Mouse (Mus musculus) spleen, postnatal 4 days (tissue): ENCODE measurements at regions not wholly inside any gene's neighbourhood (a gene's known extent, or its start where the extent isn't known, plus 50 kb on each side); places are given as distances from the start of the nearest gene placed in this dataset.
A peak's percentile ranks its signal among the peaks of the same experiment; 100 is the strongest.
"Not testable (repeated sequence)": the region's sequence is repeated elsewhere in the genome, so short reads cannot be mapped to it uniquely, and the experiment has no call there.

Source experiments
- DNase-seq, 2 experiments: peaks; one replicate each; pipeline ENCODE4 v3.0.0; 2022; ENCODE audit warnings: low spot score in 2 of 2

DNA sequence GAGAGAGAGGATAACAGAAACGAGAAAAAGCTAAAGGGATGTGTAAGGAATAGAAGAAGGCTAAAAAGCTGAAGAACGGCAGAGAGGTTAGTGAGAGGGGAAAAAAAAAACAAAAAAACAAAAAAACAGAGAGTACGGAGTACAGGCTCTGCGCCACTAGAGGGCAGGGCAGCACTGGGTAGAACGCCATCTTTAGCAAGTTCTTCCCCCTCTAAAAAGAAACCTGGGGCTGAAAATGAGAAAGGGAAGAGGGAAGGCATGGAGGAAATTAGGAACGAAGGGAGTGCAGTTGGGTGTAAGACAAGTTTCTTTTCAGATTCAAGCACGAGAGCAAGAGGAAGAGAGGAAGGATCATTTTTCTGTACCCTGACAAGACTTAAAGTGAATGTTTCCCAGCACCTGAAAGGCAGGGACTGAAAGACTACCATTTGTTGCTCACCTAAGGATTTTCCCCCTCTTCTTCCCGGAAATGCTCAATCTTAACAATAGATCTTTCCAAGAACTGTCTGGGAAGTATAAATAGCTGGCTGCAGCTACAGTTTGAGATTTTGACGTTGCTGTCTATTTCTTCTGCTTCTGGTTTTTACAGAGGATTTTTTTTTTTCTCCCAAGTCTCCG, 195.6 kb downstream of the Fam198b start:
- peak; percentile 31 to 66 for DNase-seq

DNA sequence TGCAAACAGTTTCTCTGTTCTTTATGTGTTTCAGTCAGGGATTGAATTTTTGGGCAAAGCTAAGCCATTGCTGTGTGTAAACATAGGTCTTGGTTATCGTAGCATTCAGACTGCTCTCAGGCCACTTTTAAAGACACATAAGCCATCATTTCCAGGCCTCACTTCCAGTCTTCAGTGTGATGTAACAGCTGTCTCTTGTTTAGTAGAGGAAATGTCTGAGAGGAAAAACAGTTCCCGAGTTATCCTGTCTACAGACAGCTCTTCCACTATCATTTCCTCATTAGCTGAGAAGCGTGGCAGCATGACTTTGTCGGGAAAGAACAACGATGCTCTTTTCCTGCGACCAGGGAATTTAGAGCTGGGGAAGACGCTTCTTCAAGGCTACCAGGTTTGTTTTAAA, 196.9 kb downstream of the Fam198b start:
- DNase-seq, result no peak

DNA sequence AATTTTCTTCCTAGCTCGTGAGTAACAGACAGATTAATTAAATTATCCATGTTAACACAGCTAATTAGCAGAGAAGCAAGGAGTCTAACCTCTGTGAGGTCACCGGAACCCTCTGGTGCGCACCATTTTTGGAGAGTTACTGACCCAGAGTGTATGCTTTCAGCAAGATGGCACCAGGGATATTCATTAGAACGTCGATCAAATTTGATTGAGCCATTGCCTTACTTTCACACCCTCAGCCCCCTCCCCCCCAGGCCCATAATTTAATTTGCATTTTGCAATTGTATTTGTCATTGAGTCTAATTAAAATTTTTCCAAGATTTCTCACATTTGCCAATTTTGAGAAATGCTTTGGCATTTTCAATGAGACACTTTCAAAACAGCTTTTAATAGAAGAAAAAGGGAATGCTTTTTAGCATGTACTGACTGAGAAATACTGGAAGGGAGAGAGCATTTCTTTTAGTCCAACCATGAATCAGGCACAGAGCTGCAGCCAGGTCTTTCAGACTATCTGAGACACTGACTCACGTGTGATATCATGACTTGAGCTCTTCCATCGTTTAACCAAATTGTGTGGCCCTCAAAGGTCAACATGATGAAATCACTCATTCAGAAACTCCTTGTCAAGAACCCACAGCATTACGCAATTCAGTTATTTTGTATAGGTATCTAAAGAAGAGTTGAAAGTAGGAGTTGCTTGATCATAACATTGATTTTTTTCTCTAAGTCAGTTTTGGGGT, 198.6 kb downstream of the Fam198b start:
- no peak for DNase-seq

DNA sequence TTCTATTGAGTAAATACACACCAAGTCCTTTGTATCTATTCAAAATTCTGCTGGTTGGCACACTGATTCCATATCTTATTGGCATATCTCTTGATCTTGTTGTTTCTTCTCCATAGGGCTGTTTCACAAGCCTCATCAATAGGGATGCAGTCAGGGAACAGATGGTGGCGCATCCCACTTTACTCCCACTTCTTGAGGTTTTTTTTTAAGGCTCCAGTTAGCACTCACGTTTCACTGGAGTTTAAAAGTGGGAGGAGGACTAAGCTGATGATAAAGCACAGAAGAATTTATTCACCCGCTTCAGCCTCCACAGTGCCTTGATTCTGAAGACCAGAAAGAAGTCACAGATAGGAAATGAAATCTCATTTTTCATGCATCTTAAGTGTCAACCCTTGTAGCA, 199.8 kb downstream of the Fam198b start:
- DNase-seq, result no peak

DNA sequence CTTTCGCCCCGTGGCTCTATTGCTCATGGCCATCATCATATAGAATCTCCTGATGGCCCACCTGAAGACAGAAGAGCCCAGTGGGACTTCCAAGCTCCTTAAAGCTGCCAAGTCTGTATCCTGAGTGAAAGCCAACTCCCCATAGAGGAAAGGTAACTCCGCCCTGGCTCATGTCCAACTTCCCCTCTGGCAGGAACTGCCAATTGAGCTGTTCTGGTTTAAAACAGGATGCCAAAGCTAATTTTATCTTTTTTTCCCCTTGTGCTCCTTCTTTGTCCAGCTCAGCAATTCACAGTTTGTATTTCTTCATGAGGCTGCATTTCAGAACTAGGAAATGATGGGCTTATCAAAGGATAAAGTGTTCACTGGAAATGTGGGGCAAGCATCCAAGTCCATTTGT, 215.3 kb downstream of the Fam198b start:
- no peak for DNase-seq

DNA sequence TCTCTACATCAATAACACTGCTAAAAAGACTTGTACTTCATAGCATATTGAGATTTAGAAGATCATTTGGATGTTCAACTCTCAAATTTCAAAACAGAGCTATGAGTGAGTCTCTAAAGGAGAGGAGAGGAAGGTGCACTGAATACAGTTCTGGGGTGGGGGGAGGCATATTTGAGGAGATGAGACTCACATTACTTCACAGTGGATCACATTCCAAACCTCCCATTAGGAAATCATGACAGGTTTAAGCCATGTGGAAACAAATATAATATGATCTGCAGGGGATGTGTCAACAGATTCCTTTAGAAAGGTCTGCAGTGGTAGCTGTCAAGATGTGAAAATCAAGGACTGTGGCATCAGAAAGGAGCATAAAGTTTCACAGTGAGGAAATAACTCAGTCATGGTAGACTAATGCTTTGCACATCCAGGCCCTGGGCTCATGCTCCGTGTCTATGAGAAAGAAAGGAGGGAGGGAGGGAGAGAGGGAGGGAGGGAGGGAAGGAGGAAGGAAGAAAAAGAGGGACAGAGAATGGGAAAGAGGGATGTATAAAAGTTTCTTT, 235.9 kb downstream of the Fam198b start:
- DNase-seq, result no peak

DNA sequence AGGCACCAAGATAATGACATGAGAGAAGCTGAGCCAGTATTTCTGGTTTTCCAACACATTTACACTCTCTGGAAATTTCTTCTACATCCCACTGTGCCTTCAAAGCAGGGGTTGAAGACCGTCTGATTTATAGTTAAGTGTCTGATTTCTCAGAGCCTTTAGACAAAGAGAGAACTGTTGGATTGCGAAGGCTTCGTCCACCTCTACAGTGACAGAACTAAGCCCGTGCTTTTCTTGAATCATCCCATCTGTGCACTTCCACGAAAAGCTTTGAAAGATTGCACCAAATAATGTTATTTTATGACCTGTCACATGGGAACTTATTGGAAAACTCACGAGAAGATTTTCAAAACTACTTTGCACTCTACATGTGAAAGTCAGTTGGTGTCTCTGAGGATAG, 239.3 kb downstream of the Fam198b start:
- DNase-seq, result no peak

DNA sequence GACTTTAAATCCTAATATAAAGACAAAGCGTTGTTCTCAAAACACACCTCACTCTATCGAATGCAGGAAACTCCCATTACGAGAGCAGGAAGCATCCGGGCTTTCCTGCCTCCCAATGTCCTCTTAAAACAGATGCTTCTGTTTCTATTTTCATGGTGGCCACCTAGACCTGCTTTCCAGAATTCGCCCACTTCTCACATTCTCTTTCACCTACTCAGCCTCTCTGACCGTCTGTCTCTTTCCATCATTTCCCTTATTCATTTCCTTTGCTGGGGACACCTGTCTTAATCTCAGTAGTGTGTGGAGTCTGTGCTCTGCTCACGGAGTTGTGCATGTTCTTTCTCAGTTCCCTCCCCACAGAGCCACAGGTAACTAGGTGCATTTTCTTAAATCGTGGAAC, 240.3 kb downstream of the Fam198b start:
- no peak for DNase-seq

DNA sequence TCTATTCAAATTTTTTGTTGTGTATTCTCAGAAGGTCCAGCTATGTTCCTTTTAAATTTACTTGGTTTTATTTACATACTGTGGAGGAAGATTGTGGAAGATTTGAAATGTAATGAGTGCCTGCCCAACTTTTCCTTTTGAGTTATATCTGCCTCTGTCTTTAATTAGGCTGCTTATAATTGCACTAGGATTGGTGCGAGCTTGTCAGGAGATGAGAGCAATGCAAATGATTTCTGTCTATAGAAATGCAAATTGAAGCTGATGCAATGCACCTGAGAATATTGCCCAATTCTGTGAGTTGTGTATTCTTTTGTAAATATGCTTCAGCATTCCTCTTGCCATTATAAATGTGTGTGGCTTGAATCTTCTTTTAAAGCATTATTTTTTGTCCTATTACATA, 257.4 kb downstream of the Fam198b start:
- no peak for DNase-seq

DNA sequence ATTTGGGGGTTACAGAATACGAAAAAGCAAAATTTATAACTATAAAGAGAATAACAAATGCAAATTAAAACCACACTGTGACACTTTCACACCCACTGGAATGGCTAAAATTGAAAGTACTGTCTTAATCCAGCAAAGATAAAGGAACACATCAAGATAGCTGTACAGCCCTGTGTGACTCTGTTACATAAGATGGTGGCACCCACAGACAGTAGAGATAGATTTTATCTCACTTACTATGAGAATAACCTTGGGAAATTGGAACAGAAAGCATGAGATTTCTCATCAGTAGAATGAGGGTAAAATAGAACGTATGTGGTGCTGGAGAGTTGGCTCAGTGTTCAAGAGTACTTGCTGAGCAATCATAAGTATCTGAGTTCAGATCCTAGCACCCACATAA, 276.1 kb downstream of the Fam198b start:
- DNase-seq, result no peak

DNA sequence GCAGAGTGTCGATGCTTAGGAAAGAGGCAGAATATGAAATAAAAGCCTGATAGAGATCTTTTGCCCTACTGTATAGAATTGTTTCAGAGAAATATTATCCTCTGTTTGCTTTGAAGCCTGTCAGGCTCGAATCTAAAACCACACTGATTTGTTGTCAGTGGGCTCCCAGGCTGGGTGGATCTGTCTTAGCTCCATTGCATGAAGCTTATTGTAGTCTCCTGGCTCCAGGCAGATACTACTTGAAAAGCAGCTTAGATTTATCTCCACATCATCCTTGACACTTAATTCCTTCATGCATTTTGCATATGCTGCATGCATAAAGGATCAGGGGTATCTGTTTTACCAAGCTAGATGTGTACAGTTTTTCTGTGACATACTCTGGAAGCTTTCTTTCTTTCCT, 297.4 kb downstream of the Fam198b start:
- DNase-seq, result no peak

DNA sequence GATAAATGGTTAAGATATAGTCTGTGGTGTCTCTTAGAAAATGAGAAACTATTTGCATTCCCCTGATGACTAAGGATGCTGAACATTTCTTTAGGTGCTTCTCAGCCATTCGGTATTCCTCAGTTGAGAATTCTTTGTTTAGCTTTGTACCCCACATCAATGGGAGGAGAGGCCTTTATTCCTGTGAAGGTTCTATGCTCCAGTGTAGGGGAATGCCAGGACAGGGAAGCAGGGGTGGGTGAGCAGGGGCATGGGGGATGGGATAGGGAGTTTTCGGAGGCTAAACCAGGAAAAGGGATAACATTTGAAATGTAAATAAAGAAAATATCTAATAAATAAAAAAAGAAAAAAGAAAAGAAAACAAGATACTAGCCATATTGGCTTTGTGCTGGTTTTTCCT, 297.8 kb downstream of the Fam198b start:
- not testable (repeated sequence) for DNase-seq

DNA sequence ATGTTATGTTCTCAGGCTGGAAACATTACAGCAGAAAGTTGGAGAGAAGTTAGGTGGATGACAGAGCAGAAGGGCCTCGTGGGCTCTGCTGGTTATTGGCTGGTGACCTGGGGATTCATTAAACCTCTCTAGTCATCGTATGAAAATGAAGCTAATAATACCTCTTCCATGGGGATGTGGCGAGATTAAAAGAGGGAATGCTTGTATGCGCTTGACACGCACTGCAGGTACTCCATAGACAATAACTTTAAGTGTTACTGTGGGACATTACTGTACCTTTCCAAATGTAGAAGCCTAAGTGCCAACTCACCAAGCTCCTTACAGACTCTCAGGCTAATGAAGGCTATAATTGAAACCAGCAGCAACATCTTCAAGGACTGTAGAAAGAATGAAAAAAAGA, 303.1 kb downstream of the Fam198b start:
- DNase-seq, result no peak

DNA sequence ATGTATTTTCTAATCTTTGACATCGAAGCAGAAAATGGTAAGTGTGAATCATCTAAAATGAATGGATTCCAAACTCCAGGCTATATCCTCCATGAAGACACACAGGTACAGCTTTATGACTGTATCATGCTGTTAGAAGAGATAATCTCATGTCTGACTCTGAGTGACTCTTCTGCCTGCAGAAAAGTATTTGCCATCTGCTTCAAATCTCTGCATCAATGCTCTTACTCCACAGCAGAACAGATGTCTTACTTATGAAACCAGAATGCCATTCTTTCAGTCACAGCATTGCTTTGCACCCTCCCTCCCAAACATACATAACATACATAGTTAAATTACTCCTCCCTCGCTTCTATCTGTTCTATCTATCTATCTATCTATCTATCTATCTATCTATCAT, 316.6 kb downstream of the Fam198b start:
- no peak for DNase-seq

DNA sequence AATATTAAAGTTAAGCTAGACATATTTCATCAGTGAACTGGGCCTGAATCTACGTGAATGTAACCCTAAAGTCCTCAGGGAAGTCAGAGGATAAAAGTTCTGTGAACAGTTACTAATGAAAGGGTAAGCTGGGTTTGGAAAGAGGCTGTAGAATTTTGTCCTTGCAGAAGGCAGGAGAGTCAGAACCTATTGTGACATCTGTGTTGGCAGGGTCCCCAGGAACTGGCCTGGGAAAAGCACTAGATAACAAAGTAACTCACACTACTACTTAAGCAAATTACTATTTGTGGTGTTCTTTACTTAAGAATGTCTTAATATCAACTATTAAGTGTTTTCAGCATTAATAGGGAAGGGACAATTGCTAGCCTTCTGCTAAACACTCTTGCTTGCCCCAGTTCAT, 320.5 kb downstream of the Fam198b start:
- no peak for DNase-seq

DNA sequence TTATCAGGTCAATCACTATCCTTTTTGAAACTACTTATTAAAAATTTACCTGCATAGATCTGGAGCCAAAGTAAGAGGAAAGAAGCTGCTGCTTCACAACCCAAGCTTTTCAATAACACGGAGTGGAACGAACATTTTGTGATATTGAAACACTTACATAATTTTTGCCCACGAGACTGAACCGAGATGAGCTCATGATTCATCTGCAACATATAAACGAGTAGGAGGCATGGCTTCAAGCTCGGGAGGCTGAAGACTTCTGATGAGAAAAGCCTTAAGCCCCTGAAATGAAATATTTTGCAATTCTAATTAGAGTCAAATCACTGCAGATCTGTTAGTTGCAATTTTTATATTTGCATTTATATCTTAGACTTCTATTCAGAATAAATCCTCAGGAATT, 321.0 kb downstream of the Fam198b start:
- DNase-seq, result no peak

DNA sequence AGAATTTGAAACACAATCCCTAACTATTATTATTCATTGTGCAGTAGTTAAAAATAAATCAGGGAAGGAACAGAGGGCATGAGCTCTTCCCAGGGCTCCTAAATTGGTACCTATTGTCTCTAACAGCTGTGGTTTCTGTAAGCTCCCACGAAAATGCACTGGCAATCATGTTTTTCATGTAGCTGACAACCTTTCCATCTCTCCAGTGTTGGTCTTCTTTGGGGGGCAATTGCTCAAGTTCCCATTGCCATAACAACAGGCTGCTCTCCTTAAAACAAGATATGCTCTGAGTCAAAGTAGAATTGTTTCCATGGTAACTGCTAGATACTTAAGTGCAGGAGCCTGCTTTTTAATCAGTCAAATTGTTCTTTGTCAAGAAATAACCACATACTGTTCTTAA, 322.7 kb downstream of the Fam198b start:
- DNase-seq, result no peak

DNA sequence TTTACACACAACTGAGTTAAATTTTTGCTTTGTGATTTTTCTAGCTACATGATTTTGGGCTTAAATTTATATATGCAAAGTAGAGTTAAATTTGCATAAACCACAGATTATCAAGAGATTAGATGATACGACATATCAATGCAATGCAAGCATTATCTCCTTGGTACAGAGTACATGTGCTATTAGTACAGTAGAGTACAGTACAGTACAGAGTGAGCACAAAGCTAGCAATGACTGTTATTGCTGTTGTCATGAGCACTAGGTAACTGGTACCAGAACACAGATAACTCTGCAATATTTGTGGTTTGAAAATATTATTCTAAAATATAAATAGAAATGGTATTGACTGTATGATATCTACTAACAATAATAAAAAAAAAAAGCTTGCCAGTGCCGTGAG, 323.7 kb downstream of the Fam198b start:
- no peak for DNase-seq

DNA sequence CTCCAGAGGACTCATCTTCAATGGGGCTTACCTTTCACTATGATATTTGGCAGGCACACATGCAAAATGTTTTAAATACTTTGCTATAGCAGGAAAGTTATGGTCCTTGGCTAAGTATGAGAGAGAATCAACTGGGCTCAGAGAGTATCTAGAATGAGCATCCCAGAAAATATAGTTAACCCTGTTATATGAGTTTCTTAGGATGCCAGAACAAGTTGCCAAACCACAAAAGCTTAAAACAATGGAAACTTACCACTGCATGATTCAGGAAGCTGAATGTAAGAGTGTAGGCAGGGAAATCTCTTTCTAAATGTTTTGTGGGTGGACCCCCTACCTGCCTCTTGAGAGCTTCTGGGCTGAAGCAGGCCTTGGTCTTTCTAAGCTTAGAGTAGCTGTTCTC, 325.3 kb downstream of the Fam198b start:
- DNase-seq, result no peak

DNA sequence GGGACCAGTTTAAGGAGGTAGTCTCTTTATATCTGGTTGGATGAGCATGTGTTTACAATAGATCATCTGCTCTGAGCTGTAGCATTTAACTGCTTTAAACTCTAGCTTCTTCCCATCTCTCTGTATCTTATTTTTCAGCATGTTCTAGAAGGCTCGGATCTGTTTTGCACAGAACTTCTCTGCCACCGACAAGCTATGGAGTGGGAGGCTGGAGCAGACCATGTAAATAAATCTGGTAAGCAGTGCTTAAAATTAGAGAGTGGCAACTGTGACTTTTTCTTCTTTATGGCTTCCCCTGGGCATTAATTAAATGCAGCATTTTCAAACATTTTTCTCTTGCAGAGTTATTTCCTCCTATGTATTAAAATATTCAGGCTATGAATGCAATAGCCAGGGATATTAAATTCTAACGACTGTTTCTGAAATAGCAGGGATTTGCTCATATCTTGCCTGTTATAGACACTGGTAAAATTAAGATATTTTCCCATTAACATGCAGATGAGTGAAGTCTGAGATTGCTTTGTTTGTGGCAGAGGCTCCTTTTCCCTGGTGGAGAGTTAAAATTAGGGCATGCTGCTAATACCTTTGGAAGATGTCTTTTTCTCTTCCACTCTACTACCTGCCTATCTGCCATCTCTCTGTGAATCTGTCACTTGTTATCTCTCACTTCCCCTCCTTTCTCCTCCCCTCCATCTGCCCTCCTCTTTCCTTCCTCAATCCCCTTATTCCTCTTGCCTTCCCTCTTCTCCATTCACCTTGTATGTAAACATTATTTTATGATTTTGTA, 327.2 kb downstream of the Fam198b start:
- DNase-seq, result no peak

DNA sequence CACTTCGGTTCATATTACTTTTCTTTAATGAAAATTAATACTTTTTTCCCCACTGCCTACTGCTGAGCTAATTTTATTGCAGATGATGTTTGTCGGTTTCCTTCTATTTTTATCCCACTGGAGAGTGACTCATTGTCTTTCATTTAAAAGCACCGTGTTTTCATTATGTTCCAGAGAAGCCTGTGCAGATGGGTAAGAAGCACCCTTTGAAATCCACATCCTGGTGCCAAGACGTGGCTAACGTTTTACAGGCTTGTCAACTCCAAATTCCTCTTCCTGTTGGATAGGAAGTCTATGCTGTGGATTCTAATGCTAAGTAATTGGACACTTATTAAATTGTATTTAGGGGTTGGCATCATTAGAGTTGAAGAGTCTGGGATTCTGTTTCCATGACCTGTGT, 364.3 kb downstream of the Fam198b start:
- no peak for DNase-seq

DNA sequence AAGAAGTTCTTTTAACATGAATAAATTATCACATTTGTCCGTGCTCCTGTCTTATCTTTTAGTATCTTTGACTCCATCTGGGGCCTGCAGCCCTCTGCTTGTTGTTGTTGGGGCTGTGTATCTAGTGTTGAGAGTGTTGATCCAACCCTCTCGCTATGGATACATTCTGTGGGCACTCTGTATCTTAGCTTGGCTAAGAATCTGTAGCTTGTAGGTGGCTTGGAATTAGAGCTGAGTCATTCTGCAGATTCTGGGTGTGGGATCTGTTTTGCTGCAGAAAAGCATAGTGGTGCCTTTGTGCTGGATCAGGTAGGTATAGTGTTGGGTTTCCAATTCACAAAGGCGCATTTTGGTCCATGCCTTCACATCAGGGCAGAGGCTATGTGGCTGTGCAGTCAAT, 365.6 kb downstream of the Fam198b start:
- no peak for DNase-seq

DNA sequence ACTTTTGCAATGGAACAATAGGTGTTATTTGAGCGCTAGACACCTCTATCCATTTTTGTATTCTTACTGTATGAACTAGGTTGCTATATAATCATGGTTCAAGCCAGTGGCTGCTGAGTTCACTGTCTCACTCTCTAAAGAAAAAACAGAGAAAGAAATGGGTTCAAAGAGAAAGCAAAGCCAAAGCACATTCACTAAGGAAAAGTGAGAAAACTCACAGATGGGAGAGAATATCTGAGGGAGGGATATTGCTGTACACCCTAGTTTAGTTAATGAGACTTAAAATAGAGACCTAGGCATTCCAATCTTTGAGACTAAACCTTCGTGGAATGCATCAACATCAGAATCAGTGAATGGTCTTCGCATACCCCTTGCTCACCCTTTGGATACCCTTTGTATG, 371.0 kb downstream of the Fam198b start:
- no peak for DNase-seq
